Mouse (Mus musculus): Measurements from ENCODE around the gene Cep128.

- no peak for TF ChIP-seq CTCF (IDR thresholded peaks at IDR 0.05; ENCODE audit: control insufficient read depth, insufficient read depth, insufficient read length)
- no peak for TF ChIP-seq USF1 (IDR thresholded peaks at IDR 0.05; ENCODE audit: low read depth)
- TF ChIP-seq MYOD1 (IDR thresholded peaks at IDR 0.05; ENCODE audit: control insufficient read depth, insufficient read length, low read depth) = no peak
- TF ChIP-seq MAX (IDR thresholded peaks at IDR 0.05) = no peak
- TF ChIP-seq CEBPB (IDR thresholded peaks at IDR 0.05; ENCODE audit: low read depth) = no peak
- no peak for TF ChIP-seq FOSL1 (IDR thresholded peaks at IDR 0.05; ENCODE audit: insufficient read depth, low read length, poor library complexity, severe bottlenecking)
- no peak for TF ChIP-seq MYOG (IDR thresholded peaks at IDR 0.05; ENCODE audit: control insufficient read depth, extremely low read depth, insufficient read length)
Observed at GRCm38 (mm10) chr12:91353783-91354182, 30.4 kb downstream of the Cep128 start.
